In the genomic region with DNA sequence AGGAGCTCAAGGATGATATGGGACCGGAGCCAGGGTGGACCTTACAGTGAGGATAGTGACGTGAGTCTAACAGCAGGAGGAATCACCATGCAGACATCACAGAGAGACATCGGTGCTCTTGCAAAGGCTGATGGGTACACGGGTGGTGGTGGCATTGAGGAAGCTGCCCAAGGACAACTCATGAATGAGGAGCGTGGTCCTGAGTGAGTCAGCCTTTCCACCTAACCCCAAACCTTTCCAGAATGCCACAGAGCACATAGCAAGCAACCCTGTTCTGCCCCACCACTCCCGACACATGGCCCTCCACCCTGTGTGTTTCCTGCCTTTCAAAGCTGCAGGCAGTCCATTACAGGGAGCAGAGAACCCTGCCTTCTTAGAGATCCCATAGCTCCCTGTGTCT, we compare ENCODE assay signal across 10 mouse cellular contexts. TPM values are rescaled to one million over a fixed set of nuclear protein-coding genes. Genes with fewer than 3 reads are reported as not detected.
"Had no signal": no experiment of that assay in that cellular context is flagged by ENCODE, and none has a peak within 500 bp of the region (broad histone marks: within the 10 kb centered on the region; RNA-seq: fewer than 3 reads in every experiment).

No protein-coding gene starts in this region.

- ATAC-seq: liver, embryonic 12.5 days; midbrain, embryonic 16.5 days had no signal

- DNase-seq: kidney, postnatal 14 days; lung, embryonic 14.5 days; lung, postnatal 10 days; lung, postnatal 4 days; retina, postnatal 1 day; right cerebral cortex, postnatal 14 days; thymus, postnatal 36 days had no signal

RNA-seq across cellular contexts. Expression of a gene that starts 32.1 kb away (rescaled TPM):
- total RNA-seq: megakaryocyte, adult 5-6 weeks had no signal
